Mouse (Mus musculus): Measurements from ENCODE around the gene 1700042G07Rik. TPM values are rescaled to one million over a fixed set of nuclear protein-coding genes. Genes with fewer than 3 reads are reported as not detected.

Gene 1700042G07Rik
- total and polyA plus RNA-seq, 2 experiments from 2014 or later, result not detected

GRCm38 (mm10) chr4:116174466-116175116, 1.4 kb downstream of the 1700042G07Rik start:
- no peak for DNase-seq (ENCODE audit: low spot score)
- H3K4me1 ChIP-seq (ENCODE audit: insufficient read depth, low read length), result no peaks in the 10 kb centered on the region; the same call in 1 of the 2 replicates
- no peaks in the 10 kb centered on the region for H3K27me3 ChIP-seq (ENCODE audit: insufficient read depth, low read length)
- WGBS, result 44% methylated on average over 6 of the region's 6 CpGs
- TF ChIP-seq CTCF (IDR thresholded peaks at IDR 0.05), result no peak
- no peak for ATAC-seq (ENCODE audit: low FRiP score)
- H3K4me2 ChIP-seq (ENCODE audit: low read depth, low read length, poor library complexity, severe bottlenecking), result no peak overlapping the region
- no peak overlapping the region for H3K4me3 ChIP-seq (ENCODE audit: low read depth, low read length)
- no peaks in the 10 kb centered on the region for H3K36me3 ChIP-seq (ENCODE audit: insufficient read depth, low read length)
- no peaks in the 10 kb centered on the region for H3K9me3 ChIP-seq (ENCODE audit: low read length)
- no peak overlapping the region for H3K27ac ChIP-seq (ENCODE audit: low read depth, low read length)
- H3K9ac ChIP-seq (replicated peaks; ENCODE audit: low read length, poor library complexity, severe bottlenecking), result no peak overlapping the region

DNA sequence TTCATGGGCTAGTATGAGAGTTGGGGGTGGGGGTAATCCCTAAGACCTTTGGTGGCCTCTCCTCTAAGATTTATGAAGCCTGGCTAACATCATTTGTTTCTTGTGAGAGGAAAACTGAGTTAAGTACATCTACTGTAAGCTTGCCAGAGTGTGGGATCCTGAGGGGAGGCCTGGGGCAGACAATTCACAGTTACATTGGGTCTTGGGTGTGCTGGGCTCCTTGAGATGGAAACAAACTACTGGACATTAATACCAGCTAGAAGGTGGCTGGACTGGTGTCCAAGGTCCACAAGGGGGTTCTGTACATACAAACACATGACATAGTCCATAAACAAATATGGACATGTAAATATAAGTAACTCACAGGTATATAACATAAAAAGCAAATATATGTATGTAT, 2.0 kb downstream of the 1700042G07Rik start:
- Histone ChIP-seq H3K9ac (replicated peaks; ENCODE audit: low read length, poor library complexity, severe bottlenecking) (no peak overlapping the region), H3K27ac (ENCODE audit: low read depth, low read length) (peak overlapping the region; percentile 75; the same call in 1 of the 2 replicates), H3K4me3 (ENCODE audit: low read depth, low read length) (no peak overlapping the region), H3K27me3 (ENCODE audit: insufficient read depth, low read length) (no peaks in the 10 kb centered on the region), H3K4me1 (ENCODE audit: insufficient read depth, low read length) (no peaks in the 10 kb centered on the region; the same call in 1 of the 2 replicates), H3K4me2 (ENCODE audit: low read depth, low read length, poor library complexity, severe bottlenecking) (0 out of 2 replicates have a peak overlapping the region, but pooled peaks have one; percentile 12), H3K36me3 (ENCODE audit: insufficient read depth, low read length) (no peaks in the 10 kb centered on the region), H3K9me3 (ENCODE audit: low read length) (no peaks in the 10 kb centered on the region)
- no peak for TF ChIP-seq CTCF (IDR thresholded peaks at IDR 0.05)
- ATAC-seq (ENCODE audit: low FRiP score) (no peak), DNase-seq (ENCODE audit: low spot score) (no peak)

DNA sequence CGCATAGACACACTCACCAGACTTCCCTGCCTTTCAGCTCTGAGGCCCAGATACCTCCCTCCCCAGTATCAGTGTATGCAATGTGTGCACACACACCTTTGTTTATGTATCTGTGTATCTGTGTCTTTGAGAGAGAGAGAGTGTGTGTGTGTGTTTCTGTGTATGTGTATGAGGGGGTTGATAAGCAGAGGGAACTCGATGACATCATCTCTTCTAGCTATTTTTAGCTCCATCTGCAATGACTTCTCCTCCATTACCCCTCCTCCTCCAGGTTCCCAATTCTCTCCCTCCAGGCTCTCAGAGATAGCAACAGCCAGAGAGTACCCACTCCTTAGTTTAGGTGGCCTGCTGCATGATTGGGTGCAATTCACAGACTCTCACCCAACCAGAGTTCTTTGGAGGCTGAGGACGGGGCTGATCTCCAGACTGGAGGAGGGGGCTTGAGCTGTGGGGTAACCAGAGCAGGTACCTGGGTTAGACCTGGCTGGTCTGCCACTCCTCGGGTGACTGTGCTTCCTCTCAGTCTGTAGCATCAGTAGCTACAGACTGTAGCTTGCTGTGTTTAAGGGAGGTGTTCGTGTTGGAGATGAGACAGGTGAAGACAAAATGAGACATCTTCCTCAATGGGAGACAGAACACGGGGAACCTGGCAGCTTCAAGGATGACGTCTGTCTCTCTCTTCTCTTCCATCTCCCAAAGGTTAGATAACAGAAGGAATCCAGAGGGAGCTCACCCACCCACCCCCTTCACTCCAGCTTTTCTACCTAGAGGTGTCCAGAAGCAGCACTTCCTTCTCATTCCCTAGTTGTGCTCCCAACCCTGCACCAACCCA, 2.8 kb downstream of the 1700042G07Rik start:
- Histone ChIP-seq H3K27ac (ENCODE audit: low read depth, low read length) (peak overlapping the region; percentile 75), H3K9me3 (ENCODE audit: low read length) (no peaks in the 10 kb centered on the region), H3K4me1 (ENCODE audit: insufficient read depth, low read length) (no peaks in the 10 kb centered on the region; the same call in 1 of the 2 replicates), H3K4me2 (ENCODE audit: low read depth, low read length, poor library complexity, severe bottlenecking) (peak overlapping the region; percentile 49), H3K9ac (replicated peaks; ENCODE audit: low read length, poor library complexity, severe bottlenecking) (peak overlapping the region; percentile 57), H3K27me3 (ENCODE audit: insufficient read depth, low read length) (no peaks in the 10 kb centered on the region), H3K4me3 (ENCODE audit: low read depth, low read length) (no peak overlapping the region), H3K36me3 (ENCODE audit: insufficient read depth, low read length) (no peaks in the 10 kb centered on the region)
- TF ChIP-seq CTCF (IDR thresholded peaks at IDR 0.05), result no peak
- DNase-seq (ENCODE audit: low spot score) (peak; percentile 87), ATAC-seq (ENCODE audit: low FRiP score) (peak; percentile 88)
- 65% methylated on average over 7 of the region's 7 CpGs for WGBS

GRCm38 (mm10) chr4:116176543-116176988, 3.4 kb downstream of the 1700042G07Rik start:
- DNase-seq (ENCODE audit: low spot score), result peak; percentile 90
- peak; percentile 81 for ATAC-seq (ENCODE audit: low FRiP score)
- Histone ChIP-seq H3K9me3 (ENCODE audit: low read length) (no peaks in the 10 kb centered on the region), H3K4me2 (ENCODE audit: low read depth, low read length, poor library complexity, severe bottlenecking) (peak overlapping the region; percentile 49), H3K36me3 (ENCODE audit: insufficient read depth, low read length) (no peaks in the 10 kb centered on the region), H3K9ac (replicated peaks; ENCODE audit: low read length, poor library complexity, severe bottlenecking) (peak overlapping the region; percentile 57), H3K27ac (ENCODE audit: low read depth, low read length) (peak overlapping the region; percentile 75), H3K4me3 (ENCODE audit: low read depth, low read length) (no peak overlapping the region; the same call in 1 of the 2 replicates), H3K4me1 (ENCODE audit: insufficient read depth, low read length) (no peaks in the 10 kb centered on the region; the same call in 1 of the 2 replicates), H3K27me3 (ENCODE audit: insufficient read depth, low read length) (no peaks in the 10 kb centered on the region)
- 21% methylated on average over 10 of the region's 10 CpGs for WGBS
- no peak for TF ChIP-seq CTCF (IDR thresholded peaks at IDR 0.05)

DNA sequence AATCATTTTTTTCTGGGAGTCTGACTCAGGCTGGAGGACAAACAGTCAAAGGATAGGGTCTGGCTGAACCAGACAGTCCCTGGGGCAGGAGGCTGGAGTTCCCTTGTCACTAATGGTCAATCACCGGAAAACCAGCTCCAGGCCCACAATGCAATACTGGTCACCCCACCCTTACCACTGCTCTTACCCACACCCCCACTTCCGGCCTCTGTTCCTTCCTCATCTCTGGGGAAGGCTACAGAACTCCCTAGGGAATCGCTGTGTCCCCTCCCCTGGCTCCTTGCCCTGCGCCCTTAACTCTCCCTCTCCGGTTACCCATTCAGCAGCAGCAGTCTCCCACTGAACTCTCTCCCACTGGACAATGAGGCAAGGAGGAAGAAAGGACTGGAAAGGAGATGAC, 4.0 kb downstream of the 1700042G07Rik start:
- ATAC-seq (ENCODE audit: low FRiP score), result no peak
- Histone ChIP-seq H3K27ac (ENCODE audit: low read depth, low read length) (peak overlapping the region; percentile 75), H3K4me2 (ENCODE audit: low read depth, low read length, poor library complexity, severe bottlenecking) (peak overlapping the region; percentile 49), H3K4me3 (ENCODE audit: low read depth, low read length) (no peak overlapping the region), H3K9ac (replicated peaks; ENCODE audit: low read length, poor library complexity, severe bottlenecking) (0 out of 2 replicates have a peak overlapping the region, but pooled peaks have one; percentile 5), H3K27me3 (ENCODE audit: insufficient read depth, low read length) (no peaks in the 10 kb centered on the region), H3K4me1 (ENCODE audit: insufficient read depth, low read length) (no peaks in the 10 kb centered on the region; the same call in 1 of the 2 replicates), H3K9me3 (ENCODE audit: low read length) (no peaks in the 10 kb centered on the region), H3K36me3 (ENCODE audit: insufficient read depth, low read length) (no peaks in the 10 kb centered on the region)
- TF ChIP-seq CTCF (IDR thresholded peaks at IDR 0.05), result no peak
- WGBS, result 22% methylated on average over 5 of the region's 5 CpGs
- peak; percentile 42 for DNase-seq (ENCODE audit: low spot score)

Data from midbrain, postnatal 0 days (tissue).